Mouse (Mus musculus) limb, embryonic 14.5 days (tissue): ENCODE data around the gene Hemk1. TPM values are rescaled to one million over a fixed set of nuclear protein-coding genes. Genes with fewer than 3 reads are reported as not detected.

Source experiments
- ATAC-seq: fragments of 200-750 bp; cut with Nextera tagmentation; 2 replicates; pipeline ENCODE4 v1.8.0; 2017; ENCODE audit warnings: low read depth, moderate number of reproducible peaks, moderate TSS enrichment; ENCODE audit not compliant: low FRiP score
- DNase-seq: peaks from one replicate; pipeline ENCODE4 v3.0.0-alpha.2; 2015; ENCODE audit warnings: low spot score
- H3K27ac ChIP-seq: fragments of 300-500 bp; sonication (generic); replicated peaks from 2 replicates; pipeline ENCODE4 v1.5.1; 2014; ENCODE audit warnings: low read depth, mild to moderate bottlenecking, low read length, moderate library complexity, mixed read lengths
- H3K27me3 ChIP-seq: fragments of 300-500 bp; sonication (generic); 2 replicates; pipeline ENCODE4 v1.6.1; 2014; ENCODE audit warnings: low read length, mixed read lengths; ENCODE audit not compliant: control insufficient read depth, insufficient read depth
- H3K36me3 ChIP-seq: fragments of 300-500 bp; sonication (generic); 2 replicates; pipeline ENCODE4 v1.6.1; 2014; ENCODE audit warnings: mild to moderate bottlenecking, low read length, moderate library complexity, mixed read lengths; ENCODE audit not compliant: control insufficient read depth, insufficient read depth
- H3K4me1 ChIP-seq: fragments of 300-500 bp; sonication (generic); 2 replicates; pipeline ENCODE4 v1.6.1; 2014; ENCODE audit warnings: antibody characterized with exemption, low read length, mixed read lengths; ENCODE audit not compliant: control insufficient read depth, insufficient read depth
- H3K4me2 ChIP-seq: fragments of 300-500 bp; sonication (generic); replicated peaks from 2 replicates; pipeline ENCODE4 v1.6.1; 2014; ENCODE audit warnings: low read depth, mild to moderate bottlenecking, low read length, moderate library complexity; ENCODE audit not compliant: severe bottlenecking
- H3K4me3 ChIP-seq: fragments of 300-500 bp; sonication (generic); replicated peaks from 2 replicates; pipeline ENCODE4 v1.5.1; 2014; ENCODE audit warnings: low read length
- H3K9ac ChIP-seq: fragments of 300-500 bp; sonication (generic); 2 replicates; pipeline ENCODE4 v1.6.1; 2014; ENCODE audit warnings: mild to moderate bottlenecking, low read depth, low read length, moderate library complexity; ENCODE audit not compliant: severe bottlenecking
- H3K9me3 ChIP-seq: fragments of 300-500 bp; sonication (generic); 2 replicates; pipeline ENCODE4 v1.6.1; 2016; ENCODE audit warnings: low read length; ENCODE audit not compliant: control insufficient read depth
- POLR2A ChIP-seq: fragments of 200-500 bp; IDR thresholded peaks from 2 replicates; pipeline ENCODE4 v1.8.0; 2012; ENCODE audit warnings: inconsistent platforms, mild to moderate bottlenecking, moderate library complexity, borderline replicate concordance; ENCODE audit not compliant: insufficient read depth, insufficient read length; ENCODE audit errors: extremely low read depth
- WGBS: fragments of 180-500 bp; shearing (Covaris S2); extraction: QIAGEN DNeasy Blood & Tissue Kit; methylation state at CpG from one replicate; pipeline ENCODE4 v1.1.7; 2014; 5-methylcytosine and 5-hydroxymethylcytosine counted together
- polyA plus RNA-seq, 2 experiments: library from polyadenylated mRNA; depleted of rRNA in 1 of 2; stranded (reverse) in 1 of 2; unstranded in 1 of 2; fragments of >200 nt; fragmentation: Nextera tagmentation in 1 of 2; extraction: Ambion mirVana in 1 of 2; gene quantifications; 2 replicates each; pipeline versions ENCODE4 v1.2.1 to v1.2.3; 2012 to 2014

The Hemk1 gene
- polyA plus RNA-seq, 2 experiments = 12.8 to 24.9 TPM

DNA sequence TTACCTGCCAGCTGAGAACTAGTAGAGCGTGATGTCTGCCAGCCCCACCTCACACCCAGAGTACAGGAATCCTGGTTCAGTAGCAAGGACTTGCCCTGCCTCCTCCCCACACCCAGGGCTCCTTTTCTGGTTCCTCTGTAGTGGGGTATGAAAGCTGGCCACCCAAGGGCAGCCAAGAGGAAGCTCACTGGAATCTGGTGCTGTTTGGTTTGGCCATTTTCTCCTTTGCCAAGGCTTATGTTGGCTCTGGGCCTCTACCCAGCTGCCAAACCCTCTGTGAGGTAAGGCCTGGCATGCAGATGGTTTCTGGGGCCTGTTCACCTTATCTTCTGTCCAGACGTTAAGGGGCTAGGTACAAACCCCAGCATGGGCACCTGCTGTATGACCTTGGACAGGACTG, 22.4 kb downstream of the Hemk1 start:
- no peak overlapping the region for H3K27ac ChIP-seq
- WGBS = 71% methylated on average over 2 of the region's 2 CpGs

GRCm38 (mm10) chr9:107313926-107314325, 24.2 kb downstream of the Hemk1 start:
- H3K9me3 ChIP-seq = no peaks in the 10 kb centered on the region
- no peak overlapping the region for H3K9ac ChIP-seq
- no peak overlapping the region for H3K4me2 ChIP-seq
- no peak overlapping the region for H3K27ac ChIP-seq
- 81% methylated on average over 3 of the region's 3 CpGs for WGBS
- H3K4me1 ChIP-seq = no peaks in the 10 kb centered on the region
- H3K4me3 ChIP-seq = no peak overlapping the region
- H3K36me3 ChIP-seq = no peaks in the 10 kb centered on the region
- no peaks in the 10 kb centered on the region for H3K27me3 ChIP-seq
- no peak for DNase-seq
- ATAC-seq = no peak
- TF ChIP-seq POLR2A = no peak

More for the DNA sequence above, 22.4 kb downstream of the Hemk1 start:
- H3K9me3 ChIP-seq = no peaks in the 10 kb centered on the region
- no peak overlapping the region for H3K4me3 ChIP-seq
- TF ChIP-seq POLR2A = no peak
- H3K27me3 ChIP-seq = no peaks in the 10 kb centered on the region
- ATAC-seq (no peak), DNase-seq (no peak)
- no peak overlapping the region for H3K9ac ChIP-seq
- H3K4me2 ChIP-seq = no peak overlapping the region
- H3K36me3 ChIP-seq = no peaks in the 10 kb centered on the region
- no peaks in the 10 kb centered on the region for H3K4me1 ChIP-seq

DNA sequence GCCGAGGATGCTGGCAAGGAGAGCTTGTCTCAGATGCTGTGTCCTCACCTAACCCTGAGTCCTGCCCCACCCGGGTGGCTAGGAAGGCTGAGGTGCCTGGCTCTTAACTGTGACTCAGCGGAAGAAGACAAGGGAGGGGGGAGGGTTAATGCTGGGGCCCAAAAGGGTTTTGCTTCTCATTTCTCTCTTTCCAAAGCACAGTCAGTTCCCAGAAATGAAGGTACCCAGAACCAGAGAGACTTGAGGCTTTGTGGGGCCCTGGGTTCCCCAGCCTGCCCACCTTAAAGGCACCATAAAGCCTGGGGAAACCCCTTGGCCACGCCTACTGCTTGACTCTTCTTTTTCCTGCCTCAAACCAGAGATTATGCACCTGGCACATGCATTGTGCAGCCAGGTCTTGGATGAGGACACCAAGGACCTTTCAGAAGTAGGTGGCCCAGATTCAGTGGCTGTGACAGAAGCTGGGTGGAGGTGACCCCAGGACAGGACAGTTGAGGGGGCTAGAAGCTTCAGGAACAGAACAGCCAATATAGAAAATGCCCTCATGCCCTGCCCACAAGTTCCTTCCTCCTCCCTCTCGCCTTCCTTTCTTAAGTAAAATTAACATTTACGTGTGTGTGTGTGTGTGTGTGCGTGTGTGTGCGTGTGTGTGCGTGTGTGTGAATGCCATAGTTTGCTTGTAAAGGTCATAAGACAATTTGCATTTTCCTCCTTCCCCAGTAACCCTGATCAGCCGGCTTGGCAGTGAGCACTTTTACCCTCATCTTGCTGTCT, 25.2 kb downstream of the Hemk1 start:
- DNase-seq (no peak), ATAC-seq (no peak)
- no peak overlapping the region for H3K4me3 ChIP-seq
- WGBS = 65% methylated on average over 10 of the region's 10 CpGs
- no peak overlapping the region for H3K4me2 ChIP-seq
- no peaks in the 10 kb centered on the region for H3K27me3 ChIP-seq
- no peak for TF ChIP-seq POLR2A
- H3K9me3 ChIP-seq = no peaks in the 10 kb centered on the region
- no peak overlapping the region for H3K27ac ChIP-seq
- H3K4me1 ChIP-seq = no peaks in the 10 kb centered on the region
- H3K9ac ChIP-seq = no peak overlapping the region
- no peaks in the 10 kb centered on the region for H3K36me3 ChIP-seq

GRCm38 (mm10) chr9:107309600-107309999, 28.6 kb downstream of the Hemk1 start:
- Histone ChIP-seq H3K9ac (no peak overlapping the region), H3K4me2 (no peak overlapping the region), H3K4me1 (no peaks in the 10 kb centered on the region), H3K36me3 (no peaks in the 10 kb centered on the region), H3K4me3 (no peak overlapping the region), H3K27ac (no peak overlapping the region), H3K9me3 (no peaks in the 10 kb centered on the region), H3K27me3 (no peaks in the 10 kb centered on the region)
- no peak for DNase-seq
- ATAC-seq = no peak
- 64% methylated on average over 5 of the region's 5 CpGs for WGBS
- no peak for TF ChIP-seq POLR2A

DNA sequence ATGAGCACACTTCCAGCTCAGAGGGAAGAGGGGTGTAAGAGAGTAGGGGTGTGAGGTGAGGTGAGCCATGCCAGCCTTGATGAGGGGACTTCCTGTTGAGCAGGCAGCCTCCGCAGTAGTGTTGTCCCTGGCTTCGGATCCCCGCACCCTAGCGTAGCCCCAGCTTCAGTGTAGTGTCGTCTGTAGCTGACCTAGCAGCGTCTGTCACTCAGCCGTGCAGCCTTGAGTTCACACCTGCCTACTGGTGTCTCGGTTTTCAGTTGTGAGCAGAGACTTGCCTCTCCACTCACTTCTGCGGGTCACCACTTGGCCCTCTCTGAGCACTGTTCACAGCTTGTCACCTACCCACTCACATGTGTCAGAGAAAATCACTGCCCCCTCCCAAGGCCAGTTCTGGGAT, 29.0 kb downstream of the Hemk1 start:
- TF ChIP-seq POLR2A = no peak
- ATAC-seq (no peak), DNase-seq (no peak)
- no peaks in the 10 kb centered on the region for H3K27me3 ChIP-seq
- no peaks in the 10 kb centered on the region for H3K9me3 ChIP-seq
- WGBS = 65% methylated on average over 9 of the region's 9 CpGs
- H3K4me2 ChIP-seq = no peak overlapping the region
- H3K4me3 ChIP-seq = no peak overlapping the region
- H3K4me1 ChIP-seq = no peaks in the 10 kb centered on the region
- no peak overlapping the region for H3K27ac ChIP-seq
- H3K9ac ChIP-seq = no peak overlapping the region
- H3K36me3 ChIP-seq = no peaks in the 10 kb centered on the region
